9 mouse cellular contexts compared by ENCODE assay signal in the genomic region with DNA sequence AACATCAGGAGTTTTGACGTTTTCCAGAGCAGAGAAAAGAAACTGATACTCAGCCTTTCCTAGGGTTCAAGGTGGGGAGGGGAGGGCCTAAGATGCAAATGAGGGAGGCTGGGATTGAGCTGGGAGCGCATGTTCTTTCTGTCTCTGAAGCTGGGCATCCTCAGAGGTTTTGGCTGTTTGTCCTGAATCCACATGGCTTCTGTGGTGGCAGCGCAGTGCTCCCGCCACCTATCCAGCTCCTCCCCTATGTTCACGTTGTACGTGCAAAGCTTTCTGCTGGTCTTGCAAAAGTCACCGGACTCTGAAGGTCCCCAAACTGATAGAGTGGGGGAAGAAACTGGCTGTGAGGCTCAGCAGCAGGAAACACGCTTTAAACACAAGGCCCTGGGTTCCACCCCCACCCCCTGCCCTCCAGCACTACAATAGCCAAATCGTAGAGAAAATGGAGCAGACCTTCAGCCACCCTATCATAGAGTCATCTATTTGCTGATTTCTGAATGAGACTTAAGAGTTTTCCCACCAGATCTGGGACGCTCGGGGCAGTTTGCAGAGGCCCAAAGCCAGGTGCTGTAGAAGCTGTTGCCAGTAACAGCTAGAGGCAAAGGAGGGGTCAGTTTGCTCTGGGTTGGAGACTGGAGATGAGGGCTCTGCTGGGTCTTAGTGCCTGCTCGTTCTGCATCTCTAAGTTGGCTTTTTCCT. TPM values are rescaled to one million over a fixed set of nuclear protein-coding genes. Genes with fewer than 3 reads are reported as not detected.
DNase-seq lines count a peak whose midpoint lies in the region; ATAC-seq and TF ChIP-seq lines count a peak whose summit lies in the region.
"Had no signal": no experiment of that assay in that cellular context is flagged by ENCODE, and none has a peak within 500 bp of the region (broad histone marks: within the 10 kb centered on the region; RNA-seq: fewer than 3 reads in every experiment).

No protein-coding gene starts in this region.

- peak; percentile 54 for DNase-seq in right cerebral cortex, adult 18-20 months
- DNase-seq in right cerebral cortex, postnatal 14 days = no peak
- DNase-seq in heart, adult 9 months (ENCODE audit: low spot score in 2 of 2) = peak; percentile 50 to 55
- DNase-seq in kidney, adult 9 months = peak; percentile 38
- peak; percentile 83 for DNase-seq in midbrain, postnatal 0 days (ENCODE audit: low spot score)
- DNase-seq in urinary bladder, postnatal 10 days (ENCODE audit: low spot score) = no peak

- 3% methylated on average over 12 of the region's 12 CpGs for WGBS in liver, embryonic 12.5 days (ENCODE audit: insufficient replicate concordance)
- 0% methylated on average over 12 of the region's 12 CpGs for WGBS in midbrain, postnatal 0 days

- H3K4me3 ChIP-seq in cortical plate, adult 2 months (ENCODE audit: insufficient read depth, low read length) = peak overlapping the region; percentile 8
- peak overlapping the region; percentile 37 for H3K4me3 ChIP-seq in liver, embryonic 12.5 days
- peak overlapping the region; percentile 25 for H3K4me3 ChIP-seq in midbrain, postnatal 0 days (ENCODE audit: low read depth, low read length)

- H3K27ac ChIP-seq in cortical plate, adult 2 months (ENCODE audit: insufficient read depth, low read length) = no peak overlapping the region
- H3K27ac ChIP-seq in liver, embryonic 12.5 days = peak overlapping the region; percentile 77
- H3K27ac ChIP-seq in midbrain, postnatal 0 days (ENCODE audit: low read depth, low read length) = peak overlapping the region; percentile 60

- no peaks in the 10 kb centered on the region for H3K36me3 ChIP-seq in liver, embryonic 12.5 days
- no peaks in the 10 kb centered on the region for H3K36me3 ChIP-seq in midbrain, postnatal 0 days (ENCODE audit: insufficient read depth, low read length)

- peak; percentile 61 for ATAC-seq in liver, embryonic 12.5 days
- peak; percentile 89 for ATAC-seq in midbrain, postnatal 0 days (ENCODE audit: low FRiP score)
- ATAC-seq: Patski had no signal

- no peak for TF ChIP-seq CTCF in cortical plate, adult 2 months (IDR thresholded peaks at IDR 0.05; ENCODE audit: extremely low read depth, insufficient read depth, low read length)
- no peak for TF ChIP-seq CTCF in midbrain, postnatal 0 days (IDR thresholded peaks at IDR 0.05)

- no peak for TF ChIP-seq POLR2A in cortical plate, adult 2 months (IDR thresholded peaks at IDR 0.05; ENCODE audit: extremely low read depth, insufficient read depth, low read length)

- no peaks in the 10 kb centered on the region for H3K9me3 ChIP-seq in liver, embryonic 12.5 days (replicated peaks)
- H3K9me3 ChIP-seq in midbrain, postnatal 0 days (ENCODE audit: low read length) = no peaks in the 10 kb centered on the region

- H3K27me3 ChIP-seq in liver, embryonic 12.5 days (replicated peaks) = no peaks in the 10 kb centered on the region
- no peaks in the 10 kb centered on the region for H3K27me3 ChIP-seq in midbrain, postnatal 0 days (ENCODE audit: insufficient read depth, low read length)
- H3K27me3 ChIP-seq: Patski had no signal

- peak overlapping the region; percentile 70 for H3K4me2 ChIP-seq in liver, embryonic 12.5 days
- H3K4me2 ChIP-seq in midbrain, postnatal 0 days (ENCODE audit: low read depth, low read length, poor library complexity, severe bottlenecking) = peak overlapping the region; percentile 57

- peak overlapping the region; percentile 40 for H3K9ac ChIP-seq in liver, embryonic 12.5 days
- peak overlapping the region; percentile 33; the same call in 1 of the 2 replicates for H3K9ac ChIP-seq in midbrain, postnatal 0 days (replicated peaks; ENCODE audit: low read length, poor library complexity, severe bottlenecking)

- peaks cover 4% of the 10 kb centered on the region for H3K4me1 ChIP-seq in cortical plate, adult 2 months (ENCODE audit: control insufficient read depth, insufficient read depth, low read length)
- peaks cover 38% of the 10 kb centered on the region for H3K4me1 ChIP-seq in liver, embryonic 12.5 days
- H3K4me1 ChIP-seq in midbrain, postnatal 0 days (ENCODE audit: insufficient read depth, low read length) = 0 out of 2 replicates have a peak, but pooled peaks cover 7% of the 10 kb centered on the region

RNA-seq across cellular contexts. Expression of gene Serp2, which starts 42.0 kb away (rescaled TPM):
- polyA plus RNA-seq in cortical plate, adult 2 months (2012; rRNA removed) = 262 and 271 TPM in 2 replicates
- 2.2 and 2.9 TPM in 2 replicates for polyA plus RNA-seq in liver, embryonic 12.5 days (2016; fragmentation: Nextera tagmentation; extraction: Ambion mirVana)
- 164 and 199 TPM in 2 replicates for total RNA-seq in midbrain, postnatal 0 days (2014; rRNA removed)
- polyA plus RNA-seq in midbrain, postnatal 0 days (2015; fragmentation: Nextera tagmentation; extraction: Ambion mirVana) = 271 and 292 TPM in 2 replicates

Comparison
In these comparisons a context has a peak if more than half of its experiments do, and no peak if none do; other contexts are left out.
1. DNase-seq: peak in right cerebral cortex, adult 18-20 months (single experiment), heart, adult 9 months (2 of 2), kidney, adult 9 months (single experiment) and midbrain, postnatal 0 days (single experiment); none in right cerebral cortex, postnatal 14 days (single experiment) and urinary bladder, postnatal 10 days (single experiment).
2. RNA of gene Serp2, which starts 42.0 kb away (polyA plus RNA-seq): 271 to 292 TPM in midbrain, postnatal 0 days and 262 to 271 TPM in cortical plate, adult 2 months; 2.2 to 2.9 TPM in liver, embryonic 12.5 days; every median in the first group is over 10 times any median in the second.
3. Peak in every context shown above with its lines, with median percentiles within 50 percentile points of each other: H3K4me3 ChIP-seq.